Comparison of ENCODE assay signal across 9 mouse cellular contexts in genomic region chr2:169297841-169298627, GRCm38 (mm10).
DNase-seq lines count a peak whose midpoint lies in the region; ATAC-seq and TF ChIP-seq lines count a peak whose summit lies in the region.
"Had no signal": no experiment of that assay in that cellular context is flagged by ENCODE, and none has a peak within 500 bp of the region (broad histone marks: within the 10 kb centered on the region; RNA-seq: fewer than 3 reads in every experiment).

No protein-coding gene starts in this region.

- H3K9ac ChIP-seq in lung, embryonic 14.5 days, result peak overlapping the region; percentile 1; the same call in 1 of the 2 replicates
- peak overlapping the region; percentile 35; the same call in 1 of the 2 replicates for H3K9ac ChIP-seq in hindbrain, postnatal 0 days (replicated peaks; ENCODE audit: low read length)
- no peak overlapping the region for H3K9ac ChIP-seq in liver, embryonic 12.5 days
- H3K9ac ChIP-seq in stomach, embryonic 14.5 days (replicated peaks; ENCODE audit: low read depth, low read length), result no peak overlapping the region

- peak; percentile 88 for ATAC-seq in lung, embryonic 14.5 days (ENCODE audit: insufficient read depth)
- ATAC-seq in granulocyte monocyte progenitor cell, adult 5-6 weeks (replicated peaks; ENCODE audit: poor library complexity, severe bottlenecking), result peak; percentile 35; the same call in 1 of the 2 replicates
- peak; percentile 84 for ATAC-seq in hindbrain, postnatal 0 days
- no peak for ATAC-seq in liver, embryonic 12.5 days
- peak; percentile 61; the same call in 1 of the 2 replicates for ATAC-seq in stomach, embryonic 14.5 days (ENCODE audit: insufficient number of reproducible peaks, insufficient read depth, low FRiP score, low read depth)

- H3K27me3 ChIP-seq in lung, embryonic 14.5 days (ENCODE audit: insufficient read depth, low read length), result no peaks in the 10 kb centered on the region
- H3K27me3 ChIP-seq in hindbrain, postnatal 0 days (ENCODE audit: insufficient read depth, low read length), result no peaks in the 10 kb centered on the region
- H3K27me3 ChIP-seq in liver, embryonic 12.5 days (replicated peaks), result no peaks in the 10 kb centered on the region
- no peaks in the 10 kb centered on the region for H3K27me3 ChIP-seq in stomach, embryonic 14.5 days (ENCODE audit: control insufficient read depth, insufficient read depth, low read length)

- 26% methylated on average over 21 of the region's 21 CpGs for WGBS in lung, embryonic 14.5 days
- WGBS in hindbrain, postnatal 0 days, result 5% methylated on average over 21 of the region's 21 CpGs
- WGBS in liver, embryonic 12.5 days (ENCODE audit: insufficient replicate concordance), result 34% methylated on average over 21 of the region's 21 CpGs
- WGBS in stomach, embryonic 14.5 days, result 18% methylated on average over 21 of the region's 21 CpGs

- DNase-seq in lung, embryonic 14.5 days, result peak; percentile 76
- no peak for DNase-seq in lung, postnatal 25 days (ENCODE audit: low spot score)
- peak; percentile 74 for DNase-seq in hindbrain, postnatal 0 days (ENCODE audit: low spot score)
- no peak for DNase-seq in cerebellum, adult 9-10 months
- no peak for DNase-seq in thymus, postnatal 10 days (ENCODE audit: low spot score in 2 of 2)

- peak overlapping the region; percentile 2; the same call in 1 of the 2 replicates for H3K27ac ChIP-seq in lung, embryonic 14.5 days (ENCODE audit: low read depth)
- peak overlapping the region; percentile 60; the same call in 1 of the 2 replicates for H3K27ac ChIP-seq in hindbrain, postnatal 0 days
- no peak overlapping the region for H3K27ac ChIP-seq in liver, embryonic 12.5 days
- no peak overlapping the region; the same call in 1 of the 2 replicates for H3K27ac ChIP-seq in stomach, embryonic 14.5 days (ENCODE audit: low read length)

- peak overlapping the region; percentile 10; the same call in 1 of the 2 replicates for H3K4me3 ChIP-seq in lung, embryonic 14.5 days (ENCODE audit: low read depth, low read length)
- peak overlapping the region; percentile 25 for H3K4me3 ChIP-seq in hindbrain, postnatal 0 days (ENCODE audit: low read length)
- no peak overlapping the region for H3K4me3 ChIP-seq in liver, embryonic 12.5 days
- H3K4me3 ChIP-seq in stomach, embryonic 14.5 days (ENCODE audit: low read depth, low read length), result peak overlapping the region; percentile 0; the same call in 1 of the 2 replicates

- no peaks in the 10 kb centered on the region; the same call in 1 of the 2 replicates for H3K4me1 ChIP-seq in lung, embryonic 14.5 days (ENCODE audit: insufficient read depth)
- peaks cover 13% of the 10 kb centered on the region; the same call in 1 of the 2 replicates for H3K4me1 ChIP-seq in hindbrain, postnatal 0 days (ENCODE audit: insufficient read depth, low read length)
- H3K4me1 ChIP-seq in liver, embryonic 12.5 days, result no peaks in the 10 kb centered on the region
- peaks cover 5% of the 10 kb centered on the region; the same call in 1 of the 2 replicates for H3K4me1 ChIP-seq in stomach, embryonic 14.5 days (ENCODE audit: control insufficient read depth, insufficient read depth, low read length)

- no peaks in the 10 kb centered on the region for H3K9me3 ChIP-seq in lung, embryonic 14.5 days (ENCODE audit: low read depth, low read length)
- no peaks in the 10 kb centered on the region for H3K9me3 ChIP-seq in hindbrain, postnatal 0 days (ENCODE audit: low read length)
- H3K9me3 ChIP-seq in liver, embryonic 12.5 days (replicated peaks), result no peaks in the 10 kb centered on the region
- no peaks in the 10 kb centered on the region for H3K9me3 ChIP-seq in stomach, embryonic 14.5 days (ENCODE audit: control insufficient read depth, low read depth, low read length)

- H3K4me2 ChIP-seq in lung, embryonic 14.5 days, result peak overlapping the region; percentile 52
- peak overlapping the region; percentile 53 for H3K4me2 ChIP-seq in hindbrain, postnatal 0 days (ENCODE audit: low read depth, low read length)
- H3K4me2 ChIP-seq in liver, embryonic 12.5 days, result peak overlapping the region; percentile 29
- peak overlapping the region; percentile 24 for H3K4me2 ChIP-seq in stomach, embryonic 14.5 days (replicated peaks; ENCODE audit: low read depth, low read length)

- no peaks in the 10 kb centered on the region for H3K36me3 ChIP-seq in lung, embryonic 14.5 days (ENCODE audit: insufficient read depth)
- H3K36me3 ChIP-seq in hindbrain, postnatal 0 days (ENCODE audit: insufficient read depth, low read length), result no peaks in the 10 kb centered on the region
- H3K36me3 ChIP-seq in liver, embryonic 12.5 days, result no peaks in the 10 kb centered on the region
- no peaks in the 10 kb centered on the region for H3K36me3 ChIP-seq in stomach, embryonic 14.5 days (ENCODE audit: control insufficient read depth, insufficient read depth, low read length)
- H3K36me3 ChIP-seq: G1E had no signal

- no peak for TF ChIP-seq CTCF in lung, embryonic 14.5 days (IDR thresholded peaks at IDR 0.05; ENCODE audit: low read depth)
- TF ChIP-seq CTCF in hindbrain, postnatal 0 days (IDR thresholded peaks at IDR 0.05; ENCODE audit: low read depth), result no peak

Comparison
In these comparisons a context has a peak if more than half of its experiments do, and no peak if none do; other contexts are left out.
1. DNase-seq: peak in lung, embryonic 14.5 days (single experiment) and hindbrain, postnatal 0 days (single experiment); none in lung, postnatal 25 days (single experiment), cerebellum, adult 9-10 months (single experiment) and thymus, postnatal 10 days (0 of 2).
2. H3K27ac ChIP-seq: peak in lung, embryonic 14.5 days (single experiment) and hindbrain, postnatal 0 days (single experiment); none in liver, embryonic 12.5 days (single experiment) and stomach, embryonic 14.5 days (single experiment).
3. H3K9ac ChIP-seq: peak in lung, embryonic 14.5 days (single experiment) and hindbrain, postnatal 0 days (single experiment); none in liver, embryonic 12.5 days (single experiment) and stomach, embryonic 14.5 days (single experiment).
4. Peak in every context shown above with its lines, with median percentiles within 50 percentile points of each other: H3K4me2 ChIP-seq.